Mouse (Mus musculus): ENCODE measurements around the gene Aloxe3.

DNA sequence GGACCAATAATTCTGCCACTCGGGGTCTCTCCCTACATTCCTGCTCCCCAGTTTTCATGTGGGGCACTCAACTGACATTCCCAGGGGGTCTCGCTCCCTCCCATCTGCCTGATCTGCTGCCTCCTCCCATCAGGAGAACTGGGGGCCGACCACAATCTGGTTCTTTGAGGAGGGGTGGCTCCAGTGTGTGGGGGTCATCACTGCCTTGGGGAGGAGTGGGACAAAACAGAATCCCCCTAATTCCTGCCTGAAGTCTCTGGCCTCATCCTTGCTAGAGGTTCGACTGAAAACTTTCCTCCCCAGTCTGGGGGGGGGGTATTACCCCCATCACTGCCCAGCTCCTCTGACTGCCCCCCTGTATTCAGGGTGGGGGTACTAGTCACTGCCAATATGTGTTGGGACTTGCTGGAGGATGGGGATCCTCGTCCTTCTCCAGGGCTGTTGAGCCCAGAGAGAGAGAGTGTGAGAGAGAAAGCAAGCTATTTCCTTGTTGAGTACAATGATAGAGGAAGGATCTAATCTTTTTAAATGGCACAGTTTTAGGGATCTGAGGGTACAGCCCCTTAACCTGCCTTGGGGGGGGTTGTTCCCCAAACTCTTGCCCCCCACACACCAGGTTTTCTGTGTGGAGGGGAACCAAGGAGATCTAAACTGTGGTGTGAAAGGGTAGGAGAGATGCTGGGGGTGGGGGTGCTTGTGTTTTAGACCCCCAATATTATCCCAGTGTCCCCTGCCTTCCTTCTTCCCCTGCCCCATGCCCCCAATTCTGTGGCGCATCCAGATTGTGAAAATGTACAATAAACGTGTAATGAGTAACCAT, 33.9 kb upstream of the Aloxe3 start:
- TF ChIP-seq CTCF (conservative IDR thresholded peaks at IDR 0.05; ENCODE audit: low read length) (no peak), POU5F1 (IDR thresholded peaks at IDR 0.05; ENCODE audit: borderline replicate concordance, low read length) (no peak)
